Mouse (Mus musculus) cortical plate, adult 2 months (tissue): ENCODE data around the gene 1700016K19Rik.

Experiments used
- CTCF ChIP-seq: fragments of 200-500 bp; IDR thresholded peaks from 2 replicates; pipeline ENCODE4 v1.5.1; 2011; ENCODE audit warnings: mild to moderate bottlenecking, control low read depth, low read length; ENCODE audit not compliant: insufficient read depth; ENCODE audit errors: extremely low read depth
- POLR2A ChIP-seq: fragments of 200-500 bp; IDR thresholded peaks from 2 replicates; pipeline ENCODE4 v1.6.1; 2011; ENCODE audit warnings: mild to moderate bottlenecking, low read length, control low read depth; ENCODE audit not compliant: insufficient read depth; ENCODE audit errors: extremely low read depth

DNA sequence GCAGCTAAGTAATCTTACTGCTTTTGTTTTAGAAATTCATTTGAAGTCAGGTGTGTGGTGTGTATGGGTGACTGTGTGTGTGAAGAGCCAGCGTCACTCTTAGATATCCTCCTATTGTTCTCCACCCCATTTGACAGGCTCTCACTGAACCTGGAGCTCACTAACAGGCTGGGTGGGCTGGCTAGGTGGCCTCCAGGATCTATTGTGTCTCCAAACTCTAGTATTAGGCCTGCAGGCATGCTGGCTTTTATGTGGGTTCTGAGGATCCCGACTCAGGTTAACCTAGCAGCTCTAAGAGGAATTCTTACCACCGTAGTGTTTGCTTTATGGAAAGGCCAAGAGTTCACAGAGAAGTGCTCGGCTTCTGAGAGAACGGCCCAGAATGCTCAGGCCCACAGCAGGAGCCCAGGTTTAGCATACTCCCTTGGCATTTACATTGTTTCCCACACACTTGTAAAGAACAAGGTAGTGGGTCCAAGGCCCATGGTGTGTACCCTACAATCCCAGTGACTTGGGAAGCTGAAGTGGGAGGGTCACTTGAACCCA, 51.3 kb downstream of the 1700016K19Rik start:
- TF ChIP-seq POLR2A, result no peak
- TF ChIP-seq CTCF, result no peak
